Mouse (Mus musculus) MEL (cell line): ENCODE measurements at regions not wholly inside any gene's neighbourhood (a gene's known extent, or its start where the extent isn't known, plus 50 kb on each side); places are given as distances from the start of the nearest gene placed in this dataset.

ENCODE experiments used
- DNase-seq: peaks from one replicate; pipeline ENCODE4 v3.0.0; 2011; ENCODE audit warnings: low read depth, low spot score
- H3K27ac ChIP-seq: 2 replicates; pipeline ENCODE4 v1.5.1; 2012; ENCODE audit warnings: low read depth, mild to moderate bottlenecking, control low read depth, low read length, moderate library complexity; ENCODE audit not compliant: control insufficient read depth
- H3K27me3 ChIP-seq, 2 experiments: fragments of 150-350 bp in 1 of 2; sonication (generic) in 1 of 2; 2 replicates each; pipeline ENCODE4 v1.6.1; 2012; ENCODE audit warnings: low read length in 2 of 2, mild to moderate bottlenecking in 2 of 2, improper control_type of control experiment in 1 of 2, moderate library complexity in 1 of 2; ENCODE audit not compliant: insufficient read depth in 2 of 2, control insufficient read depth in 1 of 2
- H3K36me3 ChIP-seq, 2 experiments: 2 replicates each; pipeline ENCODE4 v1.6.1; 2012 to 2014; ENCODE audit warnings: low read length in 2 of 2, improper control_type of control experiment in 1 of 2, inconsistent platforms in 1 of 2, mild to moderate bottlenecking in 1 of 2; ENCODE audit not compliant: insufficient read depth in 2 of 2, control insufficient read depth in 1 of 2
- H3K4me1 ChIP-seq, 2 experiments: fragments of 150-350 bp in 1 of 2; sonication (generic) in 1 of 2; 2 replicates each; pipeline ENCODE4 v1.6.1; 2012; ENCODE audit warnings: low read length in 2 of 2, improper control_type of control experiment in 1 of 2, mild to moderate bottlenecking in 1 of 2; ENCODE audit not compliant: insufficient read depth in 2 of 2, control insufficient read depth in 1 of 2
- H3K4me3 ChIP-seq, 2 experiments: fragments of 150-350 bp in 1 of 2; sonication (generic) in 1 of 2; 2 replicates each; pipeline ENCODE4 v1.5.1; 2012; ENCODE audit warnings: low read depth in 2 of 2, low read length in 2 of 2, mild to moderate bottlenecking in 2 of 2, moderate library complexity in 2 of 2, control low read depth in 1 of 2, improper control_type of control experiment in 1 of 2; ENCODE audit not compliant: control insufficient read depth in 1 of 2, insufficient read depth in 1 of 2
- H3K79me2 ChIP-seq: 2 replicates; pipeline ENCODE4 v1.6.1; 2012; ENCODE audit warnings: mild to moderate bottlenecking, low read length, moderate library complexity; ENCODE audit not compliant: control insufficient read depth, poor library complexity, insufficient read depth
- H3K9ac ChIP-seq: 2 replicates; pipeline ENCODE4 v1.6.1; 2012; ENCODE audit warnings: low read depth, mild to moderate bottlenecking, control low read depth, low read length, moderate library complexity; ENCODE audit not compliant: control insufficient read depth, poor library complexity, severe bottlenecking
- H3K9me3 ChIP-seq: fragments of 150-350 bp; sonication (generic); replicated peaks from 2 replicates; pipeline ENCODE4 v1.6.1; 2012; ENCODE audit warnings: mild to moderate bottlenecking, low read length, improper control_type of control experiment, moderate library complexity; ENCODE audit not compliant: insufficient read depth
- BHLHE40 ChIP-seq: IDR thresholded peaks from 2 replicates; pipeline ENCODE4 v1.6.1; 2012; ENCODE audit warnings: low read depth, mild to moderate bottlenecking, inconsistent platforms, low read length, improper control_type of control experiment, borderline replicate concordance
- CHD1 ChIP-seq: IDR thresholded peaks from 2 replicates; pipeline ENCODE4 v1.6.1; 2012; ENCODE audit warnings: low read depth, mild to moderate bottlenecking, inconsistent platforms, low read length, improper control_type of control experiment
- E2F4 ChIP-seq: IDR thresholded peaks from 2 replicates; pipeline ENCODE4 v1.6.1; 2011; ENCODE audit warnings: low read depth, low read length, improper control_type of control experiment, borderline replicate concordance
- EP300 ChIP-seq, 2 experiments: IDR thresholded peaks; 2 replicates each; pipeline ENCODE4 v1.6.1; 2011; ENCODE audit warnings: improper control_type of control experiment in 2 of 2, low read length in 2 of 2, low read depth in 1 of 2, mild to moderate bottlenecking in 1 of 2
- ETS1 ChIP-seq: IDR thresholded peaks from 2 replicates; pipeline ENCODE4 v1.6.1; 2012; ENCODE audit warnings: low read depth, mild to moderate bottlenecking, inconsistent platforms, low read length, improper control_type of control experiment, moderate library complexity
- GATA1 ChIP-seq: IDR thresholded peaks from 2 replicates; pipeline ENCODE4 v1.6.1; 2011; ENCODE audit warnings: low read depth, low read length, improper control_type of control experiment
- HCFC1 ChIP-seq: IDR thresholded peaks from 2 replicates; pipeline ENCODE4 v1.6.1; 2012; ENCODE audit warnings: low read depth, mild to moderate bottlenecking, inconsistent platforms, low read length, improper control_type of control experiment, moderate library complexity
- KAT2A ChIP-seq: conservative IDR thresholded peaks from 2 replicates; pipeline ENCODE4 v1.6.1; 2012; ENCODE audit warnings: low read depth, low read length, improper control_type of control experiment, inconsistent platforms
- MAZ ChIP-seq: IDR thresholded peaks from 2 replicates; pipeline ENCODE4 v1.6.1; 2012; ENCODE audit warnings: low read depth, mild to moderate bottlenecking, inconsistent platforms, low read length, improper control_type of control experiment
- MEF2A ChIP-seq: IDR thresholded peaks from 2 replicates; pipeline ENCODE4 v1.6.1; 2014; ENCODE audit warnings: low read depth, mild to moderate bottlenecking, inconsistent platforms, low read length, improper control_type of control experiment; ENCODE audit not compliant: poor library complexity, insufficient replicate concordance, severe bottlenecking; ENCODE audit errors: extremely low read depth
- MYB ChIP-seq: IDR thresholded peaks from 2 replicates; pipeline ENCODE4 v1.6.1; 2011; ENCODE audit warnings: mild to moderate bottlenecking, low read depth, low read length, improper control_type of control experiment
- MYC ChIP-seq: IDR thresholded peaks from 2 replicates; pipeline ENCODE4 v1.6.1; 2011; ENCODE audit warnings: low read depth, mild to moderate bottlenecking, low read length, improper control_type of control experiment, moderate library complexity
- NELFE ChIP-seq: IDR thresholded peaks from 2 replicates; pipeline ENCODE4 v1.6.1; 2011; ENCODE audit warnings: low read depth, low read length, improper control_type of control experiment
- POLR2A ChIP-seq, 2 experiments: IDR thresholded peaks; 2 replicates each; pipeline ENCODE4 v1.6.1; 2011 to 2012; ENCODE audit warnings: low read length in 2 of 2, mild to moderate bottlenecking in 2 of 2, control low read depth in 1 of 2, improper control_type of control experiment in 1 of 2, low read depth in 1 of 2, moderate library complexity in 1 of 2; ENCODE audit not compliant: control insufficient read depth in 1 of 2, insufficient read depth in 1 of 2, poor library complexity in 1 of 2
- POLR2AphosphoS2 ChIP-seq: IDR thresholded peaks from 2 replicates; pipeline ENCODE4 v1.6.1; 2011; ENCODE audit warnings: low read length, improper control_type of control experiment
- POLR2AphosphoS5 ChIP-seq: IDR thresholded peaks from 2 replicates; pipeline ENCODE4 v1.6.1; 2012; ENCODE audit warnings: low read depth, borderline replicate concordance, mild to moderate bottlenecking, inconsistent platforms, low read length, moderate library complexity, mixed read lengths
- RCOR1 ChIP-seq: IDR thresholded peaks from 2 replicates; pipeline ENCODE4 v1.6.1; 2012; ENCODE audit warnings: low read depth, mild to moderate bottlenecking, inconsistent platforms, low read length, improper control_type of control experiment
- TAL1 ChIP-seq: IDR thresholded peaks from 2 replicates; pipeline ENCODE4 v1.6.1; 2012; ENCODE audit warnings: mild to moderate bottlenecking, inconsistent platforms, low read length, moderate library complexity, mixed read lengths
- TBP ChIP-seq: IDR thresholded peaks from 2 replicates; pipeline ENCODE4 v1.8.0; 2011; ENCODE audit warnings: low read depth, low read length, improper control_type of control experiment
- TCF12 ChIP-seq: IDR thresholded peaks from 2 replicates; pipeline ENCODE4 v1.6.1; 2014; ENCODE audit warnings: low read depth, mild to moderate bottlenecking, inconsistent platforms, low read length, improper control_type of control experiment, moderate library complexity
- UBTF ChIP-seq: IDR thresholded peaks from 2 replicates; pipeline ENCODE4 v1.6.1; 2012; ENCODE audit warnings: low read depth, mild to moderate bottlenecking, inconsistent platforms, low read length, improper control_type of control experiment, moderate library complexity, borderline replicate concordance; ENCODE audit not compliant: insufficient read depth
- USF1 ChIP-seq: IDR thresholded peaks from 2 replicates; pipeline ENCODE4 v1.6.1; 2014; ENCODE audit warnings: low read depth, mild to moderate bottlenecking, inconsistent platforms, low read length, improper control_type of control experiment, moderate library complexity
- USF2 ChIP-seq, 2 experiments: IDR thresholded peaks; 2 replicates each; pipeline ENCODE4 v1.6.1; 2011 to 2012; ENCODE audit warnings: improper control_type of control experiment in 2 of 2, low read length in 2 of 2, borderline replicate concordance in 1 of 2, inconsistent platforms in 1 of 2, low read depth in 1 of 2, mild to moderate bottlenecking in 1 of 2; ENCODE audit not compliant: insufficient read depth in 1 of 2
- ZC3H11A ChIP-seq: IDR thresholded peaks from 2 replicates; pipeline ENCODE4 v1.6.1; 2012; ENCODE audit warnings: low read depth, mild to moderate bottlenecking, inconsistent platforms, low read length, improper control_type of control experiment
- ZKSCAN1 ChIP-seq: IDR thresholded peaks from 2 replicates; pipeline ENCODE4 v1.6.1; 2012; ENCODE audit warnings: low read depth, mild to moderate bottlenecking, inconsistent platforms, low read length, improper control_type of control experiment, moderate library complexity
- ZNF384 ChIP-seq: IDR thresholded peaks from 2 replicates; pipeline ENCODE4 v1.6.1; 2012; ENCODE audit warnings: low read depth, mild to moderate bottlenecking, inconsistent platforms, low read length, improper control_type of control experiment

DNA sequence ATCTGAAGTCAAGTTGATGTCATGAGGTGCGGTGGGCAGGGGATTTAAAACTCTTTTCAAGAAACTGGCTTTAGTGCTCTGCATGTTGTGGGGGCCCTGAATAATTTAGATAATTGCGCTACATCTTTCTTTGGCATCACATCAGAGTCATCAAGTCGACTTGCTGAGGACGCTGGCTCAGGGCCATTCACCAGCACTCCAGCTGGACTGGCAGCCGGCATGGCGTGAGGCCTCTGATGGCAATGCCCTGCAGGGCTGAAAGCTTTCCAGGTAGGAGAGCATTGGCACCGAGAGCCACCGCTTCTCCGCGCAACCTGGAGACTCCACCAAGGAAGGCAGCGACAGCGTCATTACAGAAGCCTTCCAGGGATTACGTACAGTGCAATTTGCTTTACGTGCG, 207.8 kb upstream of the Klf4 start:
- Histone ChIP-seq H3K36me3 (no peaks in the 10 kb centered on the region), H3K27ac (no peak overlapping the region), H3K4me3 (no peak overlapping the region), H3K27me3 (no peaks in the 10 kb centered on the region), H3K9ac (no peak overlapping the region), H3K9me3 (no peaks in the 10 kb centered on the region), H3K4me1 (no peaks in the 10 kb centered on the region), H3K79me2 (no peaks in the 10 kb centered on the region)
- TF ChIP-seq ETS1 (no peak), E2F4 (no peak), BHLHE40 (no peak), TCF12 (no peak), UBTF (no peak), ZC3H11A (no peak), USF1 (no peak), MYC (no peak), GATA1 (no peak), ZKSCAN1 (no peak), POLR2AphosphoS2 (no peak), CHD1 (no peak), HCFC1 (no peak), MYB (no peak), MEF2A (no peak)
- DNase-seq: no peak

DNA sequence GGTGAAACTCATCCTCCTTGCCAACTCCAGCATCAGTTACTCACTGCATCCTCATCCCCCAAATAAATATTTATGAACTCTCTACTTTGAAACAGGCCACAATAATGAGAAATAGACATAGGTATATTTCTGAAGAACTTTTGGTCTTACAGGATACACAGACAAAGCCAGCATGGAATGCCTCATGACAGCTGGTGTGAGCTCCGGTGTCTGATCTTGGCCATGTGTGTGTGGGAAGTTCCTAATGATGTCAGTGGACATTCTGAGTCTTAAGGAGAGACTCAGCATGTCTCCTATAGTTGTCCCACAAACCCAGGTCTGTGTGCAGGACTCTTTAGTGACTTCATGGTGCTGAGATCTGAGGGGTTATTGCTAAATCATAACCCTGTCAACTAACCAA, 206.4 kb upstream of the Klf4 start:
- no peaks in the 10 kb centered on the region for H3K79me2 ChIP-seq
- TF ChIP-seq USF1: no peak
- TF ChIP-seq ETS1: no peak
- TF ChIP-seq TAL1: no peak
- TF ChIP-seq MAZ: no peak
- no peak for TF ChIP-seq MYB
- no peak for TF ChIP-seq BHLHE40
- no peak for TF ChIP-seq TBP
- TF ChIP-seq USF2 (IDR thresholded peaks at IDR 0.05; ENCODE audit: borderline replicate concordance in 1 of 2, insufficient read depth in 1 of 2, low read depth in 1 of 2, low read length in 2 of 2): no peak
- no peak for TF ChIP-seq EP300 (IDR thresholded peaks at IDR 0.05; ENCODE audit: low read depth in 1 of 2, low read length in 2 of 2)
- no peak for TF ChIP-seq RCOR1
- no peak for TF ChIP-seq NELFE
- TF ChIP-seq E2F4: no peak
- no peak for TF ChIP-seq KAT2A
- TF ChIP-seq GATA1: no peak
- no peak for TF ChIP-seq POLR2A (IDR thresholded peaks at IDR 0.05; ENCODE audit: control insufficient read depth in 1 of 2, insufficient read depth in 1 of 2, low read depth in 1 of 2, low read length in 2 of 2, poor library complexity in 1 of 2)
- no peak for TF ChIP-seq POLR2AphosphoS5
- TF ChIP-seq ZKSCAN1: no peak
- no peak for TF ChIP-seq MYC
- TF ChIP-seq ZNF384: no peak
- no peaks in the 10 kb centered on the region for H3K27me3 ChIP-seq
- H3K4me3 ChIP-seq: no peak overlapping the region
- no peaks in the 10 kb centered on the region for H3K9me3 ChIP-seq
- H3K36me3 ChIP-seq: no peaks in the 10 kb centered on the region
- H3K4me1 ChIP-seq: no peaks in the 10 kb centered on the region
- no peak overlapping the region for H3K27ac ChIP-seq
- DNase-seq: no peak
- H3K9ac ChIP-seq: no peak overlapping the region
